Mouse (Mus musculus) duodenum, adult 2 months (tissue): Measurements from ENCODE around the gene Paqr8. TPM values are rescaled to one million over a fixed set of nuclear protein-coding genes. Genes with fewer than 3 reads are reported as not detected.

Source experiments
- polyA plus RNA-seq: library from polyadenylated mRNA; depleted of rRNA; stranded (reverse); fragments of >200 nt; gene quantifications from 2 replicates; pipeline ENCODE4 v1.2.3, GENCODE M21; 2012; ENCODE audit warnings: low replicate concordance; rRNA removed

Gene Paqr8
- 3.0 and 21.0 TPM in 2 replicates for polyA plus RNA-seq

GRCm38 (mm10) chr1:20890404-20890921 lies at the start of gene Paqr8:
Paqr8 (plus strand) TSS chr1:20890606.

GRCm38 (mm10) chr1:20951300-20951763 lies 60.9 kb downstream of the Paqr8 start, which contains the start of gene Efhc1:
Efhc1 (plus strand) TSS chr1:20951626.

Other genes starting within 250 kb of the Paqr8 start
- 0.12 TPM in 1 of 2 replicates, not detected in the other for gene Il17a, start 159.7 kb upstream of the Paqr8 start, polyA plus RNA-seq
- gene Il17f, start 100.0 kb upstream of the Paqr8 start, polyA plus RNA-seq, result not detected in 2 replicates
- 6.0 and 6.4 TPM in 2 replicates for gene Mcm3, start 70.3 kb upstream of the Paqr8 start, polyA plus RNA-seq
- gene Efhc1, start 61.0 kb downstream of the Paqr8 start, polyA plus RNA-seq, result 0.14 and 0.15 TPM in 2 replicates
- gene Tram2, start 188.6 kb downstream of the Paqr8 start, polyA plus RNA-seq, result 3.7 and 4.2 TPM in 2 replicates